Mouse (Mus musculus): Measurements from ENCODE around the gene Vwa3a.

- TF ChIP-seq CTCF (IDR thresholded peaks at IDR 0.05; ENCODE audit: extremely low read depth, insufficient read depth, insufficient read length, insufficient replicate concordance): no peak
- no peak for TF ChIP-seq POLR2A (IDR thresholded peaks at IDR 0.05; ENCODE audit: low read depth, low read length)
Observed at GRCm38 (mm10) chr7:120839786-120840185, 100.7 kb downstream of the Vwa3a start.

All from spleen, adult 2 months (tissue).